Mouse (Mus musculus) small intestine, adult 2 months (tissue): ENCODE measurements around the gene Golim4.

ENCODE experiments used
- CTCF ChIP-seq: fragments of 200-500 bp; IDR thresholded peaks from 2 replicates; pipeline ENCODE4 v1.5.1; 2012; ENCODE audit warnings: low read depth, mild to moderate bottlenecking, control low read depth, inconsistent platforms, low read length, moderate library complexity, mixed read lengths; ENCODE audit not compliant: insufficient replicate concordance, insufficient read length; ENCODE audit errors: extremely low read depth
- POLR2A ChIP-seq: fragments of 200-500 bp; IDR thresholded peaks from 2 replicates; pipeline ENCODE4 v1.6.1; 2012; ENCODE audit warnings: low read depth, mild to moderate bottlenecking, control low read depth, inconsistent platforms, low read length, moderate library complexity

DNA sequence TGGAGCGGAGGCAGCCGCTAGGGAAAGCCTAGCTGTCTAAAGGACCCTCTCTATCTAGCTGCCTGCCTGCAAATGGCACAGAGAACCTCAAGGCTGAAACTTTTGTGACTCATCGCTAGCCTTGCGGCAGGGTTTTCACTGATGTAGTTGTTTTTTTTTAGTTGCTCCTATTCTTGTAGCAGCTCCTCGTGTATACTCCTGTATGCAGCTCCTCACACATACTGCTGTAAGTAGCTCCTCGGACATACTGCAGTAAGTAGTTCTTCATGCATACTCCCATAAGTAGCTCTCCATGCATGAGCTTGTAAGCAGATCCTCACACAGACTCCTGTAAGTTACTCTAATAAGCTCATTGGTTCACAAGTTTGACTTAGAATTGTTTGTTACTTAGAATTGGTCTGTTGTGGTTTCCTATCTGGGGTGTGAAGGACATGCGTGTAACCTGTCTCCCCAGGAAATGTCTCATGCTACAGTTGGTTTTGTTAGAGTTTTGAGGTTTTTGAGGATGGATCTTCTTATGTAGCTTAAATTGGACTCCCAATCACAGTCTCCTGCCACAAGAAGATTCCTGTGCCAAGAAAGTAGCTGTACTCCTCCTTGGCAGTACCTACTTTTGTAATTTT is 26.7 kb downstream of the Golim4 start:
- no peak for TF ChIP-seq CTCF
- no peak for TF ChIP-seq POLR2A
